Mouse (Mus musculus): ENCODE data around the gene Dnajc15. TPM values are rescaled to one million over a fixed set of nuclear protein-coding genes. Genes with fewer than 3 reads are reported as not detected.

The Dnajc15 gene
- polyA plus RNA-seq, 1 experiment from 2014 or later = 84.6 TPM

DNA sequence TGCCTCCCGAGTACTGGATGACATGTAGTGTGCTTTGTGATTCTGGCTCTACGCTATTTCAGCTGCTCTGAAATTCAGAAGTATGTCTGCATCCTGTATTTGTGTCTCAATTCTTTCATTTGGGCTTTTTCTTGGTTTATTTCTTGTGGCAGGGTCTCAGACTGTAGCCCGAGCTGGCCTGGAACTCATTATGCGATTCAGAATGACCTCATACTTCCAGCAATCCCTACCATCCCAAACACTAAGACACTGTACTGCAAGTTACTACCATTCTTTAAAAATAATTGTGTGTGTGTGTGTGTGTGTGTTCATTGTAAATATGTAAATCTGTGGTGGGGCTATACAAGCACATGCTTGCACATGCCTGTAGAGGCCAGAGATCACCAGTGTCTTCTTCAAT lies 78.4 kb downstream of the Dnajc15 start:
- H3K4me1 ChIP-seq (ENCODE audit: control insufficient read depth, insufficient read depth, low read length) = no peaks in the 10 kb centered on the region
- no peak for ATAC-seq (ENCODE audit: insufficient read depth, low FRiP score)

DNA sequence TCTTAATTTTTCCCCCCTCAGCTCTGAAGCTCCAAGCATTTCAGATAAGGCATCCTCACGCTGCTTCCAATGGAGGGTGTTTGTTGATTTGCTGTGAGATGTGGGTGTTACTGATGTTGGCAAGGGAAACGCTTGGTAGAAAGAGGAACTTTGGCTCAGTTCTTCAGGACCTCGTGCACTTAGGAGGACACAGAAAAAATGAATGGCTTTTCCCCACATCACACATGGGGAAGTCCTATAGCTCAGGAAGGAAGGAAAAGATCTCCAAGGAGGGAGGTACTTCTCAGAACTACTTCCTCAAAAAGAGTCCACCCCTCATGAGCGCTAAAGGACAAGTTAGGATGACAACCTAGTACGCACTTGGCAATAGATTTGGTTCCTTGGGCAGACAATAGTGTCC lies 79.7 kb downstream of the Dnajc15 start:
- H3K9ac ChIP-seq (ENCODE audit: low read length) = no peak overlapping the region
- no peaks in the 10 kb centered on the region for H3K4me1 ChIP-seq (ENCODE audit: control insufficient read depth, insufficient read depth, low read length)
- H3K4me2 ChIP-seq (ENCODE audit: low read depth, low read length) = no peak overlapping the region
- no peak overlapping the region for H3K27ac ChIP-seq (ENCODE audit: low read length)
- 79% methylated on average over 5 of the region's 5 CpGs for WGBS
- H3K36me3 ChIP-seq (ENCODE audit: control insufficient read depth, insufficient read depth, low read length) = no peaks in the 10 kb centered on the region
- ATAC-seq (ENCODE audit: insufficient read depth, low FRiP score) = no peak
- H3K4me3 ChIP-seq (replicated peaks; ENCODE audit: low read length) = no peak overlapping the region
- no peaks in the 10 kb centered on the region for H3K9me3 ChIP-seq (replicated peaks; ENCODE audit: control insufficient read depth, low read length)
- no peaks in the 10 kb centered on the region for H3K27me3 ChIP-seq (ENCODE audit: control insufficient read depth, insufficient read depth, low read length)

More for the DNA sequence above, 78.4 kb downstream of the Dnajc15 start:
- Histone ChIP-seq H3K4me2 (ENCODE audit: low read depth, low read length) (no peak overlapping the region), H3K27me3 (ENCODE audit: control insufficient read depth, insufficient read depth, low read length) (no peaks in the 10 kb centered on the region), H3K4me3 (replicated peaks; ENCODE audit: low read length) (no peak overlapping the region), H3K27ac (ENCODE audit: low read length) (no peak overlapping the region), H3K9me3 (replicated peaks; ENCODE audit: control insufficient read depth, low read length) (no peaks in the 10 kb centered on the region), H3K9ac (ENCODE audit: low read length) (no peak overlapping the region), H3K36me3 (ENCODE audit: control insufficient read depth, insufficient read depth, low read length) (no peaks in the 10 kb centered on the region)
- WGBS = 79% methylated on average over 4 of the region's 4 CpGs

DNA sequence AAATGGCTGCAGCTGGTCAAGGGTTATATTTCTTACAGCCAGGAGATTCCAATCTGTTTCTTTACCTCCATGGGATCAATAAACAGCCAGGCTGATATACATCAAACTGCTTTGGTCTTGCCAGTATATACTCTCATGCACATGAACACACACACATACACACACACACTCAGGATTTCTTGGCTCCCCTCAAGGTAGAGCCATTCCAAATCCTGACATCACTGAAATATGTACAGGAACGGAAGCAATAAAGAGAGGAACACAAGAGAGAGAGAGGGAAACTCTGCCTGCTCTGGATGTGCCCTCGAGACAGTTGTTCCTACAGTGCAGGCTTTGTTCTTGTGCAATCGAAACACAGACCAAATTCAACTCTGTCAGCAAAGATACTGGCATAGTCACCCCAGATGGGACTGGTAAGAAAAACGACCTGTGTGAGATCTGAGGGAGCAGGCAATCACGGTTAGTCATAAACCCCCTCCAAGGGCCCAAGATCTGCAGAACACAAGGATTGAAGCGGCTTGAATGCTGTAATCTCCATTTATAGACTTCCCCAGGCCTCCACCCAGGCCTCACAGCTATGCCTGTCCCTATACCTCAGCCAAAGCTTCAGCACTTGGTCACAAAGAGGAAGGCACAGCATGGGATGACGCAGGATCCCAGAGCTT lies 80.5 kb downstream of the Dnajc15 start:
- Histone ChIP-seq H3K4me2 (ENCODE audit: low read depth, low read length) (no peak overlapping the region), H3K4me3 (replicated peaks; ENCODE audit: low read length) (no peak overlapping the region), H3K9ac (ENCODE audit: low read length) (no peak overlapping the region), H3K4me1 (ENCODE audit: control insufficient read depth, insufficient read depth, low read length) (no peaks in the 10 kb centered on the region), H3K36me3 (ENCODE audit: control insufficient read depth, insufficient read depth, low read length) (no peaks in the 10 kb centered on the region), H3K27ac (ENCODE audit: low read length) (no peak overlapping the region), H3K9me3 (replicated peaks; ENCODE audit: control insufficient read depth, low read length) (no peaks in the 10 kb centered on the region), H3K27me3 (ENCODE audit: control insufficient read depth, insufficient read depth, low read length) (no peaks in the 10 kb centered on the region)
- 65% methylated on average over 7 of the region's 7 CpGs for WGBS
- ATAC-seq (ENCODE audit: insufficient read depth, low FRiP score) = no peak

DNA sequence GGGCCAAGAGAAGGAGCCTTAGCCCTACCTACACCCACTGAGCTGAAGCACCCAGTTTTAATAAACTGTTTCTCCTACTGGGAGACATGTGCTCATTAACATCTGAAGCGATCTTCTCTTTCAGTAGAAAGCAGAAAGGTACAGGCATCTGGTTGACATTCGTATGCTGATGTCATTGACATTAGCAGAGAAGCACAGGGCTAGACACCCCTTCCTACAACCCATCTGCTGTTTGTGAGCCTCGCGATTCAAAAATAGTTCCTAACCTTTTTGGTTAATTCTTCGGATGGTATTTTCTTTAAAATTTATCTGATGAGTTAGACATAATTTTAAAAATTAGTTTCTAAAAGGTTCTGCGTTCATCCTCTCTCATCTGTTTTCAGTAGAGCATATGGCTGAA lies 81.9 kb downstream of the Dnajc15 start:
- Histone ChIP-seq H3K27me3 (ENCODE audit: control insufficient read depth, insufficient read depth, low read length) (no peaks in the 10 kb centered on the region), H3K4me1 (ENCODE audit: control insufficient read depth, insufficient read depth, low read length) (no peaks in the 10 kb centered on the region), H3K4me2 (ENCODE audit: low read depth, low read length) (no peak overlapping the region), H3K9me3 (replicated peaks; ENCODE audit: control insufficient read depth, low read length) (no peaks in the 10 kb centered on the region), H3K27ac (ENCODE audit: low read length) (no peak overlapping the region), H3K36me3 (ENCODE audit: control insufficient read depth, insufficient read depth, low read length) (no peaks in the 10 kb centered on the region), H3K4me3 (replicated peaks; ENCODE audit: low read length) (no peak overlapping the region), H3K9ac (ENCODE audit: low read length) (no peak overlapping the region)
- no peak for ATAC-seq (ENCODE audit: insufficient read depth, low FRiP score)
- WGBS = 94% methylated on average over 6 of the region's 6 CpGs

DNA sequence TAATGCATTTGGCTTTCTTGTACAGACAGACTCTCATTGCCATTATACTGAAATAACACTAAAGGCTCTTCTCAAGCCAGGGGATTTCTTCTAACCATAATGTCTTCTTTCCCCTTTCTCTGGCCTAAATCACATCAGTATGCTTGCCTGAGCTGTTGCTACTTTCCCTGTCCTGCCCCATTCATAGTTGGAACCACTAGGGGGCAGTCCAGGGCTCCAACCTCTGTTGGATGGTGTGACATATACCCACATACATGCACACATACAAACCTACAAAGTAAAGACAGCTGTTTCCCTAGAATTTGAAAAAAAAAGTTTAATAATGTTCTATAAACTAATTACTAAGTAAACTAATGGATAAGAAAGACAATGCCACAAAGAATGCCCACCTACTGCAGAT lies 91.7 kb downstream of the Dnajc15 start:
- no peak for ATAC-seq (ENCODE audit: insufficient read depth, low FRiP score)
- Histone ChIP-seq H3K27me3 (ENCODE audit: control insufficient read depth, insufficient read depth, low read length) (no peaks in the 10 kb centered on the region), H3K9me3 (replicated peaks; ENCODE audit: control insufficient read depth, low read length) (0 out of 2 replicates have a peak, but pooled peaks cover 4% of the 10 kb centered on the region), H3K4me1 (ENCODE audit: control insufficient read depth, insufficient read depth, low read length) (no peaks in the 10 kb centered on the region), H3K4me3 (replicated peaks; ENCODE audit: low read length) (no peak overlapping the region), H3K36me3 (ENCODE audit: control insufficient read depth, insufficient read depth, low read length) (no peaks in the 10 kb centered on the region), H3K4me2 (ENCODE audit: low read depth, low read length) (no peak overlapping the region), H3K27ac (ENCODE audit: low read length) (no peak overlapping the region), H3K9ac (ENCODE audit: low read length) (no peak overlapping the region)

DNA sequence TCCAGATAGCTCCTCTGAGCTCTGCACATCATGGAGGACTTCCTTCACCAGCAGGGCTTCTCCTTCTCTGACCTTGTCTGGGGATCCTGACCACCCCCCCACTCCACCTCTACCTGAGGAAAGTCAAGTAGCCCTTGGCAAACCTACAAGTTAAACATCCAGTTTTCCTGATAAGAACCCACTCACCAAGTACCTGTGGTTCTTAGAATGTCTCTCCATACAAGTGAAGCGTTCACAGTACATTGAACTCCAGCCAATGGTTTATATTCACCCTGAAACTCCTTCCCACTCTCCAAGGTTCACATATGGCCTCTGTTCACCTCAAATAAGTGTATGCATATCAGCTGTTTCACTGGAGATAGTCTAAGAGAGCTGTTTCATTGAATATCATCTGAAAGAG lies 97.6 kb downstream of the Dnajc15 start:
- WGBS = 74% methylated on average over 1 of the region's 1 CpGs
- H3K4me3 ChIP-seq (replicated peaks; ENCODE audit: low read length) = no peak overlapping the region
- ATAC-seq (ENCODE audit: insufficient read depth, low FRiP score) = no peak
- H3K27ac ChIP-seq (ENCODE audit: low read length) = no peak overlapping the region
- H3K9ac ChIP-seq (ENCODE audit: low read length) = no peak overlapping the region
- H3K27me3 ChIP-seq (ENCODE audit: control insufficient read depth, insufficient read depth, low read length) = no peaks in the 10 kb centered on the region; the same call in 1 of the 2 replicates
- no peak overlapping the region for H3K4me2 ChIP-seq (ENCODE audit: low read depth, low read length)
- no peaks in the 10 kb centered on the region for H3K36me3 ChIP-seq (ENCODE audit: control insufficient read depth, insufficient read depth, low read length)
- H3K9me3 ChIP-seq (replicated peaks; ENCODE audit: control insufficient read depth, low read length) = 0 out of 2 replicates have a peak, but pooled peaks cover 4% of the 10 kb centered on the region
- no peaks in the 10 kb centered on the region for H3K4me1 ChIP-seq (ENCODE audit: control insufficient read depth, insufficient read depth, low read length)

DNA sequence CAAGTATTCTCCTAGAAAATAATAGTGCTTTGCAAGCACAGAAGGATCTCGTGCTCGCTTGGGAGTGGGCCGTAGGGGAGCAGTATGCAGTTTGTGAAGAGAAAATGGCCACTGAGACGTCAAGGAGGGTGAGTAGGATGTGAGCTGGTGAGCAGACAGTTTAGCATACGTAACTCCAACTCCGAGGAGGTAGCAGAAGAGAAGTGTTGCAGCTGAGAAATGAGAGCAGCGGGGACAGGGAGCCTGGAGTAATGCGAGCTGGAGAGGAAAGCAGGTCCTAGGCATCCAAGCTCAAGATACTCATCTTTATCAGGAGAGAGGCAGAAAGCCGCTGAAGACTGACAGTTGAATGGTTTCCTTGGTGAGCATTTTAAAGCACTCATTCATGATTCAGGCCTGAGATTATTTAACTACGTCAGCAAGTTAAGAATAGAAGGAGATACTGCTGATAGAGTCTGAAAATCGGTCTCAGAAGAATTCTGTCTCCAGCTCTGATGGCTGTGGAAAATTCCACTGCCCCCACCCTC lies 98.9 kb downstream of the Dnajc15 start:
- no peaks in the 10 kb centered on the region for H3K9me3 ChIP-seq (replicated peaks; ENCODE audit: control insufficient read depth, low read length)
- H3K4me3 ChIP-seq (replicated peaks; ENCODE audit: low read length) = no peak overlapping the region
- no peak for ATAC-seq (ENCODE audit: insufficient read depth, low FRiP score)
- H3K27ac ChIP-seq (ENCODE audit: low read length) = no peak overlapping the region
- H3K27me3 ChIP-seq (ENCODE audit: control insufficient read depth, insufficient read depth, low read length) = no peaks in the 10 kb centered on the region; the same call in 1 of the 2 replicates
- H3K4me1 ChIP-seq (ENCODE audit: control insufficient read depth, insufficient read depth, low read length) = no peaks in the 10 kb centered on the region
- H3K4me2 ChIP-seq (ENCODE audit: low read depth, low read length) = no peak overlapping the region
- no peak overlapping the region for H3K9ac ChIP-seq (ENCODE audit: low read length)
- 73% methylated on average over 11 of the region's 11 CpGs for WGBS
- no peaks in the 10 kb centered on the region for H3K36me3 ChIP-seq (ENCODE audit: control insufficient read depth, insufficient read depth, low read length)

DNA sequence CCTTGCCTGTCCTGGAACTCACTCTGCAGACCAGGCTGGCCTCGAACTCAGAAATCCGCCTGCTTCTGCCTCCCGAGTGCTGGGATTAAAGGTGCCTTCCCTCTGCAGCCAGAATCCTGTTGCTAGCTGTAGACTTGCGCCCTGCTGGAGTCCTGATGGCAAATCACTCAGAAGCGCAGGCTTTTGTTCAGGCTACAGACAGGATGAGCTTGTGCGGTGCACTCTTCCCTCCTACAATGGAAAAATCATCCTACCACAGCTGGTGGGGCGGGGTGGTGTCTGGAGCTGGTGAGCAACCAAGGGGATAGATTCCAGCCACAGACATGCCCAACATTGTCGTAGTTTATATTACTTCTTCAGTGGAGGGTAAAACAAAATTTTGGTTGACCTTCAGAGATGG lies 101.6 kb downstream of the Dnajc15 start:
- Histone ChIP-seq H3K36me3 (ENCODE audit: control insufficient read depth, insufficient read depth, low read length) (no peaks in the 10 kb centered on the region), H3K9me3 (replicated peaks; ENCODE audit: control insufficient read depth, low read length) (no peaks in the 10 kb centered on the region), H3K27ac (ENCODE audit: low read length) (no peak overlapping the region), H3K4me1 (ENCODE audit: control insufficient read depth, insufficient read depth, low read length) (no peaks in the 10 kb centered on the region), H3K9ac (ENCODE audit: low read length) (no peak overlapping the region), H3K27me3 (ENCODE audit: control insufficient read depth, insufficient read depth, low read length) (no peaks in the 10 kb centered on the region; the same call in 1 of the 2 replicates), H3K4me3 (replicated peaks; ENCODE audit: low read length) (no peak overlapping the region), H3K4me2 (ENCODE audit: low read depth, low read length) (no peak overlapping the region)
- 85% methylated on average over 8 of the region's 8 CpGs for WGBS
- ATAC-seq (ENCODE audit: insufficient read depth, low FRiP score) = no peak

DNA sequence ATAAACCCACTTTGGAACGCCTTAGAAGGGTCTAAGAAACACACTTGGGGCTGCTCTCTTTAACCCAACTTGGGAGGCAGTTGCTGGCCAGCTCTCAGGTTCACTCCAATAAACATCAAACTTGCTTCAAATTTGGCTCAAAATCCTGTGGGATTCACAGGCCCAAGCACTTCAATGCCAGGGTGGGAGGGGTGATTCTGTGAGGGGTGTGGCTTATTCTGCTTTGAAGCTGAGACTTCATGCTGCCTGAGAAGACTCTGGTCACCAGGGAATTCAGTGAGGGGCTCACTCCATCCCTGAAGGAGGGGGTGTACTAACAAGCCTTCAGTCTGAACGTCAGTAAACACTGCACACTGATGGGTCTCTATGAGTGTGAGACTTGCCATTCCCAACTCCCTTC lies 103.3 kb downstream of the Dnajc15 start:
- Histone ChIP-seq H3K4me3 (replicated peaks; ENCODE audit: low read length) (no peak overlapping the region), H3K9ac (ENCODE audit: low read length) (no peak overlapping the region), H3K4me2 (ENCODE audit: low read depth, low read length) (no peak overlapping the region), H3K27ac (ENCODE audit: low read length) (no peak overlapping the region), H3K9me3 (replicated peaks; ENCODE audit: control insufficient read depth, low read length) (no peaks in the 10 kb centered on the region), H3K4me1 (ENCODE audit: control insufficient read depth, insufficient read depth, low read length) (no peaks in the 10 kb centered on the region), H3K27me3 (ENCODE audit: control insufficient read depth, insufficient read depth, low read length) (no peaks in the 10 kb centered on the region; the same call in 1 of the 2 replicates), H3K36me3 (ENCODE audit: control insufficient read depth, insufficient read depth, low read length) (no peaks in the 10 kb centered on the region)
- 52% methylated on average over 2 of the region's 2 CpGs for WGBS
- ATAC-seq (ENCODE audit: insufficient read depth, low FRiP score) = no peak
